Mouse (Mus musculus) limb, embryonic 14.5 days (tissue): ENCODE measurements at regions not wholly inside any gene's neighbourhood (a gene's known extent, or its start where the extent isn't known, plus 50 kb on each side); places are given as distances from the start of the nearest gene placed in this dataset.

Experiments used
- ATAC-seq: fragments of 200-750 bp; cut with Nextera tagmentation; 2 replicates; pipeline ENCODE4 v1.8.0; 2017; ENCODE audit warnings: low read depth, moderate number of reproducible peaks, moderate TSS enrichment; ENCODE audit not compliant: low FRiP score
- DNase-seq: peaks from one replicate; pipeline ENCODE4 v3.0.0-alpha.2; 2015; ENCODE audit warnings: low spot score
- H3K27ac ChIP-seq: fragments of 300-500 bp; sonication (generic); replicated peaks from 2 replicates; pipeline ENCODE4 v1.5.1; 2014; ENCODE audit warnings: low read depth, mild to moderate bottlenecking, low read length, moderate library complexity, mixed read lengths
- H3K27me3 ChIP-seq: fragments of 300-500 bp; sonication (generic); 2 replicates; pipeline ENCODE4 v1.6.1; 2014; ENCODE audit warnings: low read length, mixed read lengths; ENCODE audit not compliant: control insufficient read depth, insufficient read depth
- H3K36me3 ChIP-seq: fragments of 300-500 bp; sonication (generic); 2 replicates; pipeline ENCODE4 v1.6.1; 2014; ENCODE audit warnings: mild to moderate bottlenecking, low read length, moderate library complexity, mixed read lengths; ENCODE audit not compliant: control insufficient read depth, insufficient read depth
- H3K4me1 ChIP-seq: fragments of 300-500 bp; sonication (generic); 2 replicates; pipeline ENCODE4 v1.6.1; 2014; ENCODE audit warnings: antibody characterized with exemption, low read length, mixed read lengths; ENCODE audit not compliant: control insufficient read depth, insufficient read depth
- H3K4me2 ChIP-seq: fragments of 300-500 bp; sonication (generic); replicated peaks from 2 replicates; pipeline ENCODE4 v1.6.1; 2014; ENCODE audit warnings: low read depth, mild to moderate bottlenecking, low read length, moderate library complexity; ENCODE audit not compliant: severe bottlenecking
- H3K4me3 ChIP-seq: fragments of 300-500 bp; sonication (generic); replicated peaks from 2 replicates; pipeline ENCODE4 v1.5.1; 2014; ENCODE audit warnings: low read length
- H3K9ac ChIP-seq: fragments of 300-500 bp; sonication (generic); 2 replicates; pipeline ENCODE4 v1.6.1; 2014; ENCODE audit warnings: mild to moderate bottlenecking, low read depth, low read length, moderate library complexity; ENCODE audit not compliant: severe bottlenecking
- H3K9me3 ChIP-seq: fragments of 300-500 bp; sonication (generic); 2 replicates; pipeline ENCODE4 v1.6.1; 2016; ENCODE audit warnings: low read length; ENCODE audit not compliant: control insufficient read depth
- POLR2A ChIP-seq: fragments of 200-500 bp; IDR thresholded peaks from 2 replicates; pipeline ENCODE4 v1.8.0; 2012; ENCODE audit warnings: inconsistent platforms, mild to moderate bottlenecking, moderate library complexity, borderline replicate concordance; ENCODE audit not compliant: insufficient read depth, insufficient read length; ENCODE audit errors: extremely low read depth
- WGBS: fragments of 180-500 bp; shearing (Covaris S2); extraction: QIAGEN DNeasy Blood & Tissue Kit; methylation state at CpG from one replicate; pipeline ENCODE4 v1.1.7; 2014; 5-methylcytosine and 5-hydroxymethylcytosine counted together

GRCm38 (mm10) chr6:31854261-31854660, 195.8 kb upstream of the 1700012A03Rik start:
- no peak overlapping the region for H3K4me3 ChIP-seq
- no peaks in the 10 kb centered on the region for H3K27me3 ChIP-seq
- H3K4me2 ChIP-seq, result no peak overlapping the region
- H3K27ac ChIP-seq, result no peak overlapping the region
- H3K4me1 ChIP-seq, result no peaks in the 10 kb centered on the region
- no peaks in the 10 kb centered on the region for H3K9me3 ChIP-seq
- no peaks in the 10 kb centered on the region for H3K36me3 ChIP-seq
- H3K9ac ChIP-seq, result no peak overlapping the region
- DNase-seq (no peak), ATAC-seq (no peak)
- WGBS, result 92% methylated on average over 14 of the region's 16 CpGs
- TF ChIP-seq POLR2A, result no peak

DNA sequence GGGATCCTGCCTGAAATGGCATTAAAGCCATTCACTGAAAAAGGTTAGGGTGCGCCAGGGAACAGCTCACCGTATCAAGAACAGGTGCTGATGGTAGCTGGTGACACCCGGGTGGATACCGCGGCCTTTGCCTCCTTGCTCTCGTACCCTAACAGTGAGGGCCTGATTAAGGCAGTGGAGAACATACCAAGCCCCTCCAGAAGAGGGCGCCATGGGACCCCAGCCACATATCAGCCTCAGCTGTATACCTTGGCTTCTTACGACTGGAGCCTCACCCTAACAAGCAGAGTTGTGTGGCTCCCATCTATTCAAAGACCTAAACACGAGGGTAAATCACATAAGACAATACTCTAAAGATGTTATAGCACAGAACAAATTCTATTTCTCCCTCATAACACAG, 203.7 kb upstream of the 1700012A03Rik start:
- no peaks in the 10 kb centered on the region for H3K36me3 ChIP-seq
- no peak for ATAC-seq
- no peak for TF ChIP-seq POLR2A
- no peak overlapping the region for H3K9ac ChIP-seq
- no peak overlapping the region for H3K27ac ChIP-seq
- DNase-seq, result no peak
- no peaks in the 10 kb centered on the region for H3K4me1 ChIP-seq
- H3K4me2 ChIP-seq, result no peak overlapping the region
- no peaks in the 10 kb centered on the region for H3K9me3 ChIP-seq
- H3K27me3 ChIP-seq, result no peaks in the 10 kb centered on the region
- no peak overlapping the region for H3K4me3 ChIP-seq
- 85% methylated on average over 9 of the region's 9 CpGs for WGBS

GRCm38 (mm10) chr6:31845671-31846070, 204.4 kb upstream of the 1700012A03Rik start:
- no peak overlapping the region for H3K4me3 ChIP-seq
- no peak for ATAC-seq
- no peaks in the 10 kb centered on the region for H3K4me1 ChIP-seq
- DNase-seq, result no peak
- H3K27ac ChIP-seq, result no peak overlapping the region
- 79% methylated on average over 5 of the region's 5 CpGs for WGBS
- H3K4me2 ChIP-seq, result no peak overlapping the region
- H3K9me3 ChIP-seq, result no peaks in the 10 kb centered on the region
- H3K9ac ChIP-seq, result no peak overlapping the region
- H3K27me3 ChIP-seq, result no peaks in the 10 kb centered on the region
- TF ChIP-seq POLR2A, result no peak
- H3K36me3 ChIP-seq, result no peaks in the 10 kb centered on the region

GRCm38 (mm10) chr6:31840621-31841020, 209.4 kb upstream of the 1700012A03Rik start:
- TF ChIP-seq POLR2A, result no peak
- no peaks in the 10 kb centered on the region for H3K36me3 ChIP-seq
- no peak overlapping the region for H3K27ac ChIP-seq
- no peak overlapping the region for H3K4me2 ChIP-seq
- H3K27me3 ChIP-seq, result no peaks in the 10 kb centered on the region
- no peak overlapping the region for H3K4me3 ChIP-seq
- no peaks in the 10 kb centered on the region for H3K9me3 ChIP-seq
- no peaks in the 10 kb centered on the region for H3K4me1 ChIP-seq
- DNase-seq (no peak), ATAC-seq (no peak)
- H3K9ac ChIP-seq, result no peak overlapping the region
- WGBS, result 87% methylated on average over 4 of the region's 4 CpGs

DNA sequence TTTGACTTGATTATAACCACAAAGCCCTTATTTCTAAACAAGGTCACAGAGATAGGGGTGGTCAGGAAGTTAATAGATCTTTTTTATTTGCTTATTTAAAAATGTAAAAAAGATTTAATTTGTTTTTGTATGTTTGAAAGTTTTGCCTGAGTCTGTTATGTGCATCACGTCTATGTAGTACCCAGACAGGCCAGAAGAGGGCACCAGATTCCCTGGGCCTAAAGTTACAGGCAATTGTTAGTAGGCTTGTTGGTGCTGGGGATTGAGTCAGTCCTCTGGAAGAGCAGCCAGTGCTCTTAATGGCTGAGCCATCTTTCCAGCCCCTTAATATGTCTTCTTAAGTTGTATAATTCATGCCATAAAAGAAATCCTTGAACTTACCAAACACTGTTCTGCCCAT, 211.5 kb upstream of the 1700012A03Rik start:
- DNase-seq, result no peak
- Histone ChIP-seq H3K27me3 (no peaks in the 10 kb centered on the region), H3K4me3 (no peak overlapping the region), H3K9me3 (no peaks in the 10 kb centered on the region), H3K9ac (no peak overlapping the region), H3K27ac (no peak overlapping the region), H3K4me2 (no peak overlapping the region), H3K4me1 (no peaks in the 10 kb centered on the region), H3K36me3 (no peaks in the 10 kb centered on the region)
- no peak for ATAC-seq
- no peak for TF ChIP-seq POLR2A
- WGBS, result 71% methylated on average over 1 of the region's 1 CpGs

- DNase-seq (no peak), ATAC-seq (no peak)
- no peaks in the 10 kb centered on the region for H3K27me3 ChIP-seq
- no peak overlapping the region for H3K4me3 ChIP-seq
- H3K9me3 ChIP-seq, result no peaks in the 10 kb centered on the region
- H3K9ac ChIP-seq, result no peak overlapping the region
- H3K4me2 ChIP-seq, result no peak overlapping the region
- H3K36me3 ChIP-seq, result no peaks in the 10 kb centered on the region
- no peak for TF ChIP-seq POLR2A
- H3K27ac ChIP-seq, result no peak overlapping the region
- no peaks in the 10 kb centered on the region for H3K4me1 ChIP-seq
These were observed 214.3 kb upstream of the 1700012A03Rik start for GRCm38 (mm10) chr6:31835795-31836194.
